Mouse (Mus musculus): ENCODE results near the gene Slc35d1.

Slc35d1 gene

DNA sequence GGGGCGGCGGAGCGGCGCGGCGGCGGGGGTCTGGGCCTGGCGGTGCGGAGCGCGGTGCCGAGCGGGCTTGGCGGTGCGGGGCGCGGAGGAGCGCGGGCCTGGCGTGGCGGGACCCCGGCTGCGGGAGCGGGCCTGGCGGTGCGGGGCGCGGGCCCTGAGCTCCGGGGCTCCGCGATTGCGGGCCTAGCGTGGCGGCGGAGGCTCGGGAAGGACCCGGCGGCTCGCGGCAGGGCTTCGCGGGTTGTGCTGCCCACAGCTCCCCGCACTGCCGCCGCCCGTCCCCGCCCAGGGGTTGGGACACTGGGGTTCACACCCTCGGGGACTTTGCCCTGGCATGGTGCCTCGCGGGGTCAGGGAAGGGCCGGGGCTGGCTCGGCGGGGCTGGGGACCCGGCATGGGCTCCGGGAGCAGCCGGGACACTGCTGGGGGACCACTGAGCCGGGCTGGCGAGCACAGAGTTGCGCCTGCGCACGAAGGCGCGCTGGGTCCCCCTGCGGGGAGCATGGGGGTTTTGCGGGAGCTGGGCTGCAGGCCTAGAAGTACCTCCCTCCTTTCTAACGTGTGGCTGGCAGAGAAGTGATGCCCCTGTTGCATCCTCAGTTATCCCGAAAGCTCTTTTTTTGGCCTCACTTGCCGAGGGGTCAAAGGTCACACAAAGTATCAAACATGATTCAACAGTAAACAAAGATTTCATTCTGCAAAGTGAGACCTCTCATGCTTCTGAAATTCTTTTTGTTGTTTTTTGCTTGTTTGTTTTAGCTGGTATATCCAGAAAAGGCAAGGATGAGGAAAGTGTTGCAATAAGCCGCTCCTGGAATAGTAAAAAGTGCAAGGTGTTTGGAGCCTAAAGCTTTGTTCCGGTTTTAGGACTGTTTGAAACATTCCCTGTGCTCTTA lies at the start of gene Slc35d1:
Gene Slc35d1, minus strand, starts transcription at position 240 of the 896 bp plus-strand sequence.
- peak; percentile 82 for DNase-seq (ENCODE audit: extremely low read depth, insufficient read length, low spot score)

DNA sequence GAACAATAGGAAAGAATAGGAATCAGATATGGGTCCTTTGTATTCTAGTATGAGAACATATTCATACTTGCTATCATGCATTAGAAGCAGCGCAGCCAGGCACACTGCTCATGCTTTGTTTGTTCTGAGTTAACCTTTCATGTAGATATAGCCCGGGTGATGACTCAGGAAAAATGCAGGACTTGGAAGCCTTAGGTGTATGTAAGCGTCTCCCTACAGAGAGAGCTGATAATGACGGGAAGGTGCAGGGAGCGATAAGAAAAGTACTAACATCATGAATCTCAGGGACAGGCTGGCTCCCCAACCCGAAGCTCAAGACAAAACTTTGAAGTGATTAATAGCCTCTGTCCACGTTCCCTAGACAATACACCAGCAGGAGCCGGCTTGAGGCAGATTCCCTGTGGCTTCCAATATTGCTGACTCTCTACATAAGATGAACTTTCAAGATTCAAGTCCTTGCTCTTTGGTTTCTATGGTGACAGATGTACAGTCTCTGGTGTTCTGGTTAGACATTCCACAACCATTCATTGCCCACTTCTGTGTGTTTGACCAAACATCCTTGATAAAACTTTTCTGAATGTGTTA lies 48.9 kb upstream of the Slc35d1 start:
- DNase-seq (ENCODE audit: extremely low read depth, insufficient read length, low spot score): no peak

- DNase-seq (ENCODE audit: extremely low read depth, insufficient read length, low spot score): no peak
These were observed 48.4 kb upstream of the Slc35d1 start for GRCm38 (mm10) chr4:103263378-103263777.

GRCm38 (mm10) chr4:103258817-103259216 lies 43.9 kb upstream of the Slc35d1 start:
- no peak for DNase-seq (ENCODE audit: extremely low read depth, insufficient read length, low spot score)

- DNase-seq (ENCODE audit: extremely low read depth, insufficient read length, low spot score): no peak
These were observed 38.9 kb upstream of the Slc35d1 start for GRCm38 (mm10) chr4:103253846-103254245.

DNA sequence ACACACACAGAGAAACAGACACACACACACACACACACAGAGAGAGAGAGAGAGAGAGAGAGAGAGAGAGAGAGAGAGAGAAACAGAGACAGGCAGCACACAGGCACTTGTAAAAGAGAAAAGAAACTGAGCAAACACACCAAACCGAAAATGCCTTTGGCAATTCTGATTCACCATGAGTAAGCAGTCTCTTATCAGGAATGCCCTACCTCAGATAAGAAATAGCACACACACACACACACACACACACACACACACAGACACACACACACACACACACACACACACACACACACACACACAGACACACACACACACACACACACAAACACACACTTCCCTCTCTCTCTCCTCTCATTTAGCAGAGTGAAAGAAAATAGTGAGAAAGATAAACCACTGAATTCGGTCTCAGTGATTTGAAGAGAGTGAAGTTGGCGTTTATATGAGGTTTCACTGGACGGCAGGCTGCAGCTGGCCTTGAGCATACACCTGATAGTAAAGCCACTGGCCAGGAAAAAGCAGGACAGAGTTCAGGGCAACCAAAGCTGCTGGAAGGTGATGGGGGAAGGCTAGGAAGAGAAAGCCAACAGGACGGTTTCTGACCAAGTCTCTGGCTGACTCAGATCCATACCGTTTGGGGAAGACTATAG lies 34.6 kb upstream of the Slc35d1 start:
- no peak for DNase-seq (ENCODE audit: extremely low read depth, insufficient read length, low spot score)

DNA sequence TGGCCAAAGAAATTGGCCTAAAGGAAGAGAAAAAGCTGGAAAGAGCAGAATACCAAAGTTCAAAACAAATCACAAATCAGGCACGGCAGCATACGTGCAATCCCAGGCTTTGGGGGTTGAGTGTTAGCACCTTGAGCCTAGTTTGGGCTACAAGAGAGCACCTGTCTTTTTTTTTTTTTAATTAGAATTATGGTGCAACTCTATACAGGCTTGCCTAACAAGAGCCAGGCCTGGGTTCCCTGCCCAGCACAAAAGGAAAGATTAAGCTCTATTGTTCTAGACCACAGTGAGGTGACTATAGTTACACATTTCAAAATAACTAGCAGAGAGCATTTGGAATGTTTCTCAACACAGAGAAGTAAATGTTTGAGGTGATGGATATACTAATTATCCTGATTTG lies 32.8 kb upstream of the Slc35d1 start:
- DNase-seq (ENCODE audit: extremely low read depth, insufficient read length, low spot score): no peak

- DNase-seq (ENCODE audit: extremely low read depth, insufficient read length, low spot score): no peak
These were observed 32.3 kb upstream of the Slc35d1 start for GRCm38 (mm10) chr4:103247249-103247648.

DNA sequence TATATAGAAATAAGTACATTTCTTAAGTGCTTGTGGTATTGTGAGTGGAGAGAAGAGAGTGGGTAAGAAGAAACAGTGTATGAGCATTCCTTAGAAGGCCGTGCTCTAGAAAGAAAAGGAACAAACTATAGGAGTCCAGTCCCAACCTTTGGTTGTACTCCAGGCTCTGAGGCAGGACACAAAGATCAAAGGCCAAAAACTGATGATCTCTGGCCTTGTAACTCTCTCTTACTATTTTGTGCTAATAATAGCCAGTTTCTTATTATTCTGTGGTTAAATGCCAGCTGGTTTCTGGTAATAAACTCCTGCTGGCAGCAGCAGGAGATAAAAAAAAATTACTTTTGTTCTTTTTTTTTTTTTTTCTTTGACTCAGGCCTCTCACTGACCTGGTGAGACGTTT lies 17.2 kb upstream of the Slc35d1 start:
- DNase-seq (ENCODE audit: extremely low read depth, insufficient read length, low spot score): no peak

DNA sequence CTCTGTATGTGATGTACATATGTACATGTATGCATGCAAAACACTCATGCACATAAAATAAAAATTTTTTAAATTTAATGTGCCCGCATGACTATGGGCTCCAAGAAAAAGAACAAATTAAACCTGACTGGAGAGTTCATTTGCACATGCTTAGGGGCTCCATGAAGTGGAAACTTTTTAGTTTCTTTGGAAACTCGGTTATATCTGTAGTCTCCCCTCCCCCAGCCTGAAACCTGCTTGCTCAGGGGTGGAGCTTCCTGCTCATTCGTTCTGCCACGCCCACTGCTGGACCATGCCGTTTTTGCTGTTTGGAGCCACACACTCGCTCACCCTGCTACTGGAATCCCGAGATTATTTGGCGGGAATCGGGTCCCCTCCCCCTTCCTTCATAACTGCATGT lies 7.9 kb upstream of the Slc35d1 start:
- DNase-seq (ENCODE audit: extremely low read depth, insufficient read length, low spot score): no peak

DNA sequence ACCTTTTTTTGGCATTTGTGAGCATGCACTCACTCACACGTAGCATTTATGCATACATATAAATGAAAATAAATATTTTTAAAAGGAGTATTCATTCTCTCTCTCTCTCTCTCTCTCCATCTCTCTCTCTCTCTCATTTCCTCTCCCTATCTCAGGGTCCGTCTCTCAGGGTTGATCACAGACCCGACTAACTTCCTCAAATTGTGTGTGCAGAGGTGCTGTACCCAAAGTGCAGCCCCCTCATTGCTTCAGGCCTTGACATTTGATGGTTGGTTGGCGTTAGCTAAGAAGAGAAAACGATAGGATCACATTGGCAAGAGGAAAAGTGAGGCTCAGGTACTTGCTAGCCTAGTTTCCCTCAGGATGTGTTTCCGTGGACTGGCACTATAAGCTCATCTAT lies 6.8 kb upstream of the Slc35d1 start:
- no peak for DNase-seq (ENCODE audit: extremely low read depth, insufficient read length, low spot score)

DNA sequence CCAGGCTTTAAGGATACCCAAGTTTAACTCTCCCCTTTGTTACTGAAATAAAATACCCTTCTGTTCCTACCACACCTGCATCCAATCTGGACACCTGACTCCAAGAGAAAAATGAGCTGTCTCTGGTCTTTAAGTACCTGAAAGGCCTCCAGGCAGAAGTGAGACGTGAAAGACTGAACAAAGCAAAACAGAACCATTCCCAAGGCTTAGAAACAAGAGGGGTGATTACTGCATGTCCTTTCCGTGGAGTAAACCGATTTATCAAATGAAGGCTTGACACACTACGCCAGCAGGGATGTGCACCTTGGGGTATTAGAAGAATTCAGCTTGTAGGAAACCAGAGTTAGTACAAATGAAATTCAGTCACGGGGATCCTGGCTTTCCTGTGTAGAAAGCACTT lies 4.0 kb upstream of the Slc35d1 start:
- DNase-seq (ENCODE audit: extremely low read depth, insufficient read length, low spot score): no peak

- DNase-seq (ENCODE audit: extremely low read depth, insufficient read length, low spot score): no peak
These were observed 1.1 kb upstream of the Slc35d1 start for GRCm38 (mm10) chr4:103216046-103216445.

- peak; percentile 71 for DNase-seq (ENCODE audit: extremely low read depth, insufficient read length, low spot score)
These were observed 453 bp downstream of the Slc35d1 start for GRCm38 (mm10) chr4:103214498-103214924.

GRCm38 (mm10) chr4:103213859-103214497 lies 986 bp downstream of the Slc35d1 start:
- peak; percentile 10 for DNase-seq (ENCODE audit: extremely low read depth, insufficient read length, low spot score)

DNA sequence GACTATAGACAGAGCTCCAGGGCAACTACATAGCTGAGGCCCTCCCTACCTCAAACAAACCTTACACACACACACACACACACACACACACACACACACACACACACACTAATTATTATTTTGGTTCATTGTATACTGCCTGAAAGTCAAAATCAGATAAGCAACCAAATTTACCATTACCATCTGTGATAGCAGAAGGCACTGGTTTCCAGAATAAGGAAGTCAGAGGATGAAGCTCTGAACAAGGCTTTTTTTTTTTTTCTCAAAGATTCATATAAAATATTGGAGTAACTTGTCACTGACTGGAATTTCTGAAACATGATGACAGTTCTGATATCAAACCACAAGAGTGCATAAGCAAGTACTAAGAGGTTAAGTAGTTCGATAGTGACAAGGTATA lies 6.4 kb downstream of the Slc35d1 start:
- no peak for DNase-seq (ENCODE audit: extremely low read depth, insufficient read length, low spot score)

DNA sequence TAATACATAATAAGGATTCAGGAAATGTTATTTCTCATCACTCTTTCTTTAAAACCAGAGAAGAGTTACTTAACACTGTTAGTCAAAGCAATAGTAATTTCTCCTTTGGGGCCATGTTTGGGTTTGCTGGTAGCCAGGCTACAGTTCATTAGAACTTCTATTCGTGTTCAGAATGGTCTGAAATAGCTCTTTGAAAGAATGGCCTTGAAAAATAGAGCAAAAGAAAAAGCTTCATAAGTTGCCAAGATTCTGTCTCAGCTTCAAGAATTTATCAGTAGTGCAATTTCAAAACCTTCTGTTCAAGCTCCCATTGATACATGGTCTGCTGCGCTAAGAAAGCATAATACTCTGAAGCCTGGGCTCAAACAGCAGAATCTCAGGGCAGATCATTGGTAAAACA lies 11.3 kb downstream of the Slc35d1 start:
- DNase-seq (ENCODE audit: extremely low read depth, insufficient read length, low spot score): no peak

DNA sequence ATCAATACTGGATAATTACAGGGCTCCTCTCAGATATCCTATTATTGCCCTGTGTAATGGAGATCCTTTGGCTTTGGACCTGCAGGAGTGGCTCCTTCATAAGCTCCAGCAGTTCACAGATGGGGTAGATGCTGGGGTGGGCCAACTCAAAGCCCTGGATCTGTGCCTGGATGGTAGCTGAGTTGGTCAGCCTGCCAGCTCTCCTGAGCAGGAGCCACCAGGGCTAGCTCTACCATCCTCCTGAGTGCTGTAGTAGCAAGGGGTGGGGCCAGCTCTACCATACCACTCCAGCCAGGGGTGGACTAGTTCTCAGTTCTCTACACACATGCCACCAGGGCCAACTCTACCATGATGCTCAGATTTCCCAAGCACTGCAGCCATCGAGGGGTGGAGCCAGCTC lies 14.9 kb downstream of the Slc35d1 start:
- no peak for DNase-seq (ENCODE audit: extremely low read depth, insufficient read length, low spot score)

GRCm38 (mm10) chr4:103199086-103199485 lies 15.9 kb downstream of the Slc35d1 start:
- DNase-seq (ENCODE audit: extremely low read depth, insufficient read length, low spot score): no peak

DNA sequence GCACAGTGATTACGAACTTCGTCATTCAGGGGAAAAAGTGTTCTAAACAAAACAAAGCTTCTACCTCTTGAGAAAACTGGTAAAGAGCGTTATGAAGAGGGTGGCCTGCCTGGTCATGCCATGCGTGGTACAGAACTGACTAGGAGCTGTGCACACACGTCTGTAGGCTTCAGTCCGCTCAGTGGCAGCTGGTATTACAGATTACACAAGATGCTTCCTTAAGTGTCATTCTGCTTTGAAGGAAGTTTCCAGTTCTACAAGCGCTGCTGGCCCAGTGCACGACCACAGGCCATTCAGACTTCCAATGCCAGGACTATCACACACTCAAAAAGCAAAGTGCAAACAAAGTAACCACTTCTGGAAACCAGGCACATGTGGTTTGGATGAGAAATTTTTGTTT lies 17.6 kb downstream of the Slc35d1 start:
- no peak for DNase-seq (ENCODE audit: extremely low read depth, insufficient read length, low spot score)

- no peak for DNase-seq (ENCODE audit: extremely low read depth, insufficient read length, low spot score)
These were observed 22.5 kb downstream of the Slc35d1 start for GRCm38 (mm10) chr4:103192421-103192820.
